Mouse (Mus musculus) c-Kit-positive CD71-positive TER-119-positive erythroid progenitor cells, embryonic 14.5 days (primary cell): ENCODE measurements around the gene Mllt3.

Source experiments
- DNase-seq: peaks from one replicate; pipeline ENCODE4 v3.0.0-alpha.2; 2013; ENCODE audit warnings: low spot score

Gene Mllt3

DNA sequence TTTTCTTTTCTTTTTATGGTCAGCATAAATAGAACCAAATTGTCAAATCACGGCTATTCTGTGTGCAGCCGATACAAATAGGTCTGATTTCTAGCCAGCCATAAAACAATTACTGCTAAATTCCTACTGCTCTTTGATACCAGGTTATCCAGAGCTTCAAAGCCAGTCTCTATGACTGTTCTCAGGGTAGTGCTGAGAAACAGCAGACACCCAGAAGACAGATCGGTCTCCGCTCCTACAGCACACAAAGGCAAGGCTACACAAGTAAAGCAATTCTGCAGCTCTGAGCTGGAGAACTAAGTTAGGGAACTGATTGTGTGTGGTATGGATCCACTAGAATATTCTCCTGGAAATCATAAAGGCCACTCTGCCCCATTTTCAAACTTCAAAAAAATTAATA is 20.4 kb downstream of the Mllt3 start:
- no peak for DNase-seq

DNA sequence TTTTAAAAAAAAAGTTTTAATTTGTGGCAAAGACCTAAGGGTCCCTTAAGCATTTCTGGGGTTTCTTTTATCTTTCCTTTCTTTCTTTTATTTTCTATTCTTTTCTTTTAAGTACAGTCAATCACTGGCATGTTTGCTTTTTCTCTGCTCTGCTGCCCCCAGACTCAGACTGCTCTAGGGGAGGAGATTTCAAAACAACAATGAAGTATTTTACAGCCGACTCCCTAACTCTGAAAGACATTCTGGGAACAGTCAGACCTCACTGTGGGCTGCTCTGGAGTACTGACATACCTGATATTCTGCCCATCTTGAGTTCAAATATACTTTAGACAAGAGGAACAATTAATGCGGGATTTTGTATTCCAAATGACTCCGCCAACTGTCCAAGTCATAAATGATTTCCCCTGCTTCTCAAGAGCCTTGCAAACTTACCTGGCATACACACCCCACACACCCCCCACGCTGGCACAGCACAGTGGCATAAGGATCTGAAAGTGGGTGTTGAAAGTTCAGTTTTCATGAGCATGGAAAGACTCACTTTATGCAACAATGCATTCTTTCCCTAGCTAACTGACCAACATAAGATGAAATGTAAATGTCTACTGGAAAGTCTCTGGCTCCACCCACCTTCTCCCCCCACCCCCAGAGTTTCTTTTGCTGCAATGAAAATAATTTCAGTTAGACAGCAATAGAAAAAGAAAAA is 21.1 kb downstream of the Mllt3 start:
- DNase-seq: no peak

DNA sequence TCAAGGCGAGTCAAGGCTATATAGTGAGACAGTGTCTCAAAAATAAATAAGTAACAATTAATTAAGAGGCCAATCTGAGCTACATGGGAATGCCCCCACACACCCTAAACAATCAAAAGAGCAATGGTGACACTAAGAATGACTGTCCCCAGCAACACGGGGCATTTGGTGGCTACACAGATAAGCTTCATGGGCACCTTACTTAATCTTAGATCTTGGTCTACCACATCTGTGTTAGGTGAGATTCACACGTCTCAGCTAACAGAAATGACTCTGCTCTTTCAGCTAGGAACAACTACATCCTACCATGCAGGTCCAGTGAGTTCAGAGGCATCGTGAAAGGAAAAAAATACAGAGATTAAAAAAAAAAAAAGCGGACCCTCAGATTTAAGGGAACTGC is 22.7 kb downstream of the Mllt3 start:
- DNase-seq: no peak

DNA sequence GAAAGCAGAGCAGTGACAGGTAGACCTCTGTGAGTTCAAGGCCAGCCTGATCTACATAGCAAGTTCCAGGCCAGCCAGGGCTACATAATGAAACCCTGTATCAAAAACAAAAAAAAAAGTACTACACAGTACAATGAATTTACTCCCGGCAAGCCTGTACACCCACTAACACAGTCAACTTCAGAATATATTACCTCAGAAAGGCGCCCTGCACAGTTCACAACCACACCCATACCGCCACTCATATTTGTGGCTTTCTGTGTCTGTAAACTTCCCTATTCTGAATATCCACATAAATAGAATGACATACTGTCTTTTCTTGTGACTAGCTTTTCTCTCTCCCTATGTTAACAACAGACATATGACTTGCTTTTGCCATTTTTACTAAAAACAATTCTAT is 27.4 kb downstream of the Mllt3 start:
- no peak for DNase-seq

DNA sequence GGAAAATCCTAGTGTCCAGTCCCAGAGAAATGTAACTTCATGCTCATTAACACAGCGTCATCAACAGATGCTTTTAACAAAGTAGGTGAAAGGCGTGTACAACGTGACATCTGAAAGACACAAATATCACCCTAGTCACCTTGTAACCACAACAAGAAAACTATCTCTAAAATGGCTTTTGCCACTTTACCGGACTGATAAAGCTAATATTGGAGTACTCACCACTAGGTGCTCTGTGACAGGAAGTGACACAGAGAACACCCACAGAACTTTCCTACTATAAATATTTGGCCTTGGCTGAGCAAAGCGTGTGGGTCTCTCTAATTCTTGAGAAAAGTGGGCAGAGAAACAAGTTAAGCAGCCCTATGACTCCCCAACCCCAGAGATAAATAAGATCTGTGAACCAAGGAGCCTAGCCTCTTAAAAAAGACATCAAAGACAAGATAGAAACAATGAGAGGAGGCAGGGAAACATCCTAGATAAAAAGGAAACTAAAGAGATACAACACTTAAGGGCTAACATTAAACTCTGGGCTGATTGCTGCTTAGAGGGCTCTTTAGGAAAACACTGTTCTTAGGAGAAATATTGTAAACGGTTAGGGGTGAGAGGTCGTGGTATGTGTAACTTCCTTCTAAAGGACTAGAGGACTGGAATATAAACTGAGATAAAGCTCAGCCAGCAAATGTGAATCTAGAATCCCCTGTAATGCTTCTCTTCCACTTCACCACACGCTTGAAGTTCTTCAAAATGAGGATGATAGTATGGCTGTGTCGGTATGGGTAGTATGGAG is 29.8 kb downstream of the Mllt3 start:
- DNase-seq: no peak

DNA sequence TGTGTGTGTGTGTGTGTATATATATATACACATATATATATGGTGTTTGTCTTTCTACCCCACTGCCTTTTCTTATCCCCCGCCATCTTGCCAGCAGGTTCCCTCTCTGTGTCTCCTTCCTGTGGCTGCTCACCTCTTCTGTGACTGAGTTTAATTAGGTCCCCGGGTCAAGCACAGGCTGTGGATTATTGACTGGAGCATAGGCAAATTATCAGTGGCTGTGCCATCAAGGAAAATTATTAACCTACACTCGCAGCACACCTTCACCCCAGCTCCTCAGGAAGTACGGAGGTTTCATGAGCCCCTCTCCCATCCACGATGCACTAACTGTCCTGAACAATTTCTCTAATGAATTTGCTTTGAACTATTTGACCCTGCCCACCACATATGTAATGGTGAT is 41.5 kb downstream of the Mllt3 start:
- DNase-seq: no peak

DNA sequence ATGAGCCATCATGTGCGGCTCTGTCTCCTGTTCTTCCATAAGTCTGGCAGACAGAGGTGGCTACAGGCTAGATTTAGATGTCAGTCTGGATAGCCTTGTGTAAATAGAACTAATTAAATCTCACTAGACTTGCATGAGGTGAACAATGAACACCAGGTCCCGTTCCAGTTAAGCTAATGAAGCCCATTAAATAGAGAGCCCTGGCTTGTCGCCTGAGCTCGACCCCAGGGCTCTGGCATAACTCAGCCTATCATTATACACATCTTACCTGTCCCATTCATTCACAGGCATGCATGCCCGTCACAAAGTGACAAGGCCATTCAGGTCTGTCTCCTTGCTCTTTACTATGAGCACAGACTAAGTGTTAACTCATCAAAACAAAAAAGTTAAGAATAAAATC is 42.2 kb downstream of the Mllt3 start:
- no peak for DNase-seq

DNA sequence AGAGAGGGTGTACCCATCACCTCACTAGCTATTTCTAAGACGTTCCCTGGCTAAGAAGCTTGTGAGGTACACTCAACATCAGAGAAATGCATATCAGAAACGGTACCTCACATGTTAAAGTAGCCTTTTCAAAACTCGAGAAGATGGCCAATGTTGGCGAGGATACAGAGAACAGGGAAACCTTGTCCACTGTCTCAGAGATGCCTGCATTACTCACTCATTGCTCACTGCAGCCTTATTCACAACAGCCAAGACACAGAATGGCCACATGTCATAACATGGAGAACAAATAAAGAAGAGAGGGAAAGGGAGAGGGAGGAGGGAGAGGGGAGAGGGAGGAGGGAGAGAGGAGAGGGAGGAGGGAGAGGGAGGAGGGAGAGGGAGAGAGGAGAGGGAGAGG is 47.9 kb downstream of the Mllt3 start:
- DNase-seq: no peak

DNA sequence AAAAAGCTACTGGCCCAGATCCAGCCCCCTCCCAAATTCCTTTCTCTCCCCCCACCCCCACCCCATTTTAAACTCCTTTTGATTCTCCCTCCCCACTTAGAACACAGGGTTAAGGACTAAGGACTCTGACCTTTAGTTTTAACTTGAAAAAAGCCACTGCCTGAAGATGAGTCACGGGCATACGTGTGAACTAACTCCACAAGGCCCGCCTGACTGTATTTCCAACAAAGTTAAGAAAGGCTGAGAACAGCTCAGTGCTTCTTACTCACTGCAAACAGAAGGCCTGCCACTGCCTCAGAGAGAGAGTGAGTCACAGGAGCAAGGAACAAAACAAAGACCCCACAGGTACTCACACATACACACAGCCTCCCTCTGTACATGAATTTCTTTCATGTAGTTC is 48.6 kb downstream of the Mllt3 start:
- DNase-seq: no peak

DNA sequence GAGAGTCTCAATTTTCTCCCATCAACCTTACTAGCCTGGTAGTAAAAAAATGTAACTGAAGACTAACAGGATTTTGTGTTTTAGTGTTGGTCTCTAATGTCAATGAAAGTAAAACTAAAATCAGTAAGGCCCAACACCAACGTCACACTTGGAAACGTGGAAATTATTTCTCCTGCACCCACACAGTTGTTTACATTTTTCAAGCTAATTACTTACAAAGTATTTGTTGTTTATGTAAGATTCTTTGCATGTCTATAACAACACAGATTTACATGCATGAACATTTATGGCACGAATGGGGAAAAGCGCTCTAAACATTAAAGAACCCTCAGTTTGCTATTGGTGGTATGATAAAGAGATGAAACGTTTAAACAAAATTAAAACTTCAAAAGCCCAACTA is 49.1 kb downstream of the Mllt3 start:
- no peak for DNase-seq

DNA sequence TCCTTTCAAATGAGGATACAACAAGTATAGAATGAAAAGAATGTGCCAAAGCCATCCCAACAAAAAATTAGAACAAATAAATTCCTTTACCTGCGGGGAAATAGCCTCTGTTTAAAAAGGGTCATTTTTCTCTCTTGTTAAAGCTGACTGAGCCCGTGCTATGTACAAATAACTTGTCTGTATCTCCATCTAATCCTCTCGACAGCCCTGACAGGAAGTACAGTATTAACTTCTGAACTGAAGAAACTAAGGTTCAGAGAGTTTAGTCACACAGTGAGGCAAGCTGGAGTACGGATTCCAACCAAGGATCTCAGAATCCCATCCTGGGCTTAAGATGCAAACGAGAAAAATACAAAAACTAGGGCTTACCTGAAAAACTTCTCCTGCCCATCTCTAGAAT is 50.6 kb downstream of the Mllt3 start:
- no peak for DNase-seq

DNA sequence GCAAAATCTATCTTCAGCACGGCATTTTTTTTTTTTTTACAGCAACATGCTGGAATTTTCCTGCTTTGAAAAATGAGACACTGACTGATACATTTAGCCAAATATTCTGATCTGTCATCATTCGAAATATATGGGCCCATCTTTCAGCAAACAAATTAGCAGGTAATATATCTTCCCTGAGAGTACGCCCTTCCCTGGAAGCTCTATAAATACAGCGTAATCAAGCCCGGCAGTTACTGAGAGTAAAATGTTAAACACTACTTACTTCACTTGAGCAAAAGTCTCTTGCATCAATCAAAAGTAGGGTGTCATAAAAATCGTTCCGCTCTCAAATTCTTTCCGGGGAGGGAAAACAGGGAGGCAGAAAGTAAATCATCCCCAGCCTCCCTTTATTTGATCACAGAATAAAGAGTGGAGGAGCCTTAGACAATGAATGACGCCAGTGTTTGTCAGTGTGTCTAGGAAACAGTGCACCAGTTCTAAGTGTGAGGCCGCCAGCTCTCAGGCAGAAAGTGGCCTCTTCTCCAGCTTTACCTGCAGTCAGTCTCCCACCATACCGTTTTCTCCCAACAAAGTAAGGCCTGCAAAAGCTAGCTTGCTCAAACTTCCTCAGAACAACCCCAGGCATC is 55.2 kb downstream of the Mllt3 start:
- DNase-seq: no peak

DNA sequence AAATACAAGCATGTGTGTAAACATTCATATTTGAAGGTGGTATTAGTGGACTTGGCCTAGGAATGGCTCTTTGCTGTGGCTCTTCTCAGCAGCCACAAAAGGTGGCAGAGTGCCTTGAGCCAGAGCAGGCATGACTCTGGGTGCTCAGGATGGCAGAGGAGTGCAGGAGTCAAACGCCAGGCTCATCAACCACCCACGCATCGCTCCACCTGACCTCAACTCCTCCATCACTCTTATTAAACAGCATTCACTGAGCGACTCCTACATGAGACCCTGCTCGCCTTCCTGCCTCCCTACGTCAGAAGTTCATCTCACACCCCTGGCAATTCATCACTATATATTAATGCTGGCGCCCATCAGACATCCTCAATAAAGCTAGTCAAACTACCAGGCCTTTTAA is 67.3 kb downstream of the Mllt3 start:
- DNase-seq: no peak

DNA sequence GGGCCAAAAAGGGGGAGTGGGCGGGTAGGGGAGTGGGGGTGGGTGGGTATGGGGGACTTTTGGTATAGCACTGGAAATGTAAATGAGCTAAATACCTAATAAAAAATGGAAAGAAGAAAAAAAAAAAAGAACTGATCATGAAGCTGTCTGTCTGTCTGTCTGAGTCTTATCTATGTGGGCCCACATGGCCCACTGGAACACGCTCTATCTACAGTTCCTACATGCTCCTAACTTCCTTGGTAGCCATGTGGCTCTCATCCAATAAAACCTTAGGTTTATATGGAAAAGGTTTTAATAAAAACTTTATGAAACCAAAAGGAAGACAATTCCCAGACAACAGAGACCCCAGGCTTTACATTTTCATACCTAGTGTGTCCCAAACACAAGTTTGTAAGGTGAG is 68.3 kb downstream of the Mllt3 start:
- peak; percentile 16 for DNase-seq

DNA sequence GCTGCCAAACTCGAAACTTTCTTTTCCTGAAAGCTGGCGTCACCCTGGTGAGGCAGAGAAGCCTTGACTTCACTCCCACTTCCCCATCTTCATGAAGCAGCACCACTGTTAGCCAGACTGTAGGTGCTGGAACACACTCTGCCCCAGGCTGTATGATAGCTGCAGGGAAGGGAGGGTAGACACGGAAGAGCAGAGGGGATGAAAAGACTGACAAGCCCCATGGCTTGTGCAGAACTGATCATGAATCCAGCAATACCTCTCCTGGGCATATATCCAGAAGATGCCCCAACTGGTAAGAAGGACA is 69.4 kb downstream of the Mllt3 start:
- no peak for DNase-seq

DNA sequence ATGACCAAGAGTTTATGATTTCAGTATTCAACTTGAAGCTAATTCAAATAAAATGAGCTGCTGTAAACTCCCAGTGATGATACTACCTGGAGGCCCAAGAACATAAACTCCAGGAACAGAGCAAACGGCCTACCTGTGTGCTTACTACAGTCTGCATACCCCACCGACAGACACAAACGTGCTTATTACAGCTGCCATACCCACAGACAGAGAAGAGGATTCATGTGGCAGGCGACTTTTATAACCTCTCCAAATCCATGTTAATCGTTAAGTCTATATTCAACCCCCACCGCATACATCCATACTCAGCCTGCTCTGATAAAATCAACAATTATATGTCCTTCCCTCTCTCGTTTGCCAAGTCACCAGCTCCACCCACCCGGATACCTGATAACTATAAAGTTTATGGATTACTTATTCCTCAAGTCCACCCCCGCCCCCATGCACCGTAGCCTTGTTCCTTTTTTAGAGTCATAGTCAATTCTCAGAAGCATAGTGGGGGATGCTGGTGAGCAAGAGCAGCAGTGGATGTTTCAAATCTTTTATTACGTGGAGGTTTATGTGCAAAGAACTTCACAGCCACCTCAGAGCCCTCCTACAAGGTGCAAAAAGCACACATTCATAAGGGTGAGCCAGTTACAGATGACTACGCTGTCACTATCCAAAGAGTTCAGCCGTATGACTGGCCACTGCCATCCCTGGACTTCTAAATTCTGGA is 70.0 kb downstream of the Mllt3 start:
- DNase-seq: no peak

DNA sequence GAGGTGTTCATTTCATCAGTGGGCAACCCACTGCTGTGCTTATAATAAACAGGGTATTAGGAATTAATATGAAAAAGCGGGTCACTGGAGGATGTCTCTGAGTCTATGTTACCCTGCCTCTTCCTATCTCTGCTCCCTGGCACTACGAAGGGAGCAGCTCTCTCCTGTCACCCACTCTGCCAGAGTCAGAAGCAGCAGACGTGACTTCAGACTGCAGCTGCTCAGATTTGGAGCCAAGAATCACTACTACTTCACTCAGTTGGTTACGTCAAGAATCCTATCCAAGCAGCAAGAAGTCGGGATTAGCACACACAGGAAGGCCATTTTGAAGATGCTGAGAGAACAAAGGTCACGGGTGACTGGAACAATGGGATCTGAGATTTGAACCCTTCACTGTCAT is 71.3 kb downstream of the Mllt3 start:
- no peak for DNase-seq

DNA sequence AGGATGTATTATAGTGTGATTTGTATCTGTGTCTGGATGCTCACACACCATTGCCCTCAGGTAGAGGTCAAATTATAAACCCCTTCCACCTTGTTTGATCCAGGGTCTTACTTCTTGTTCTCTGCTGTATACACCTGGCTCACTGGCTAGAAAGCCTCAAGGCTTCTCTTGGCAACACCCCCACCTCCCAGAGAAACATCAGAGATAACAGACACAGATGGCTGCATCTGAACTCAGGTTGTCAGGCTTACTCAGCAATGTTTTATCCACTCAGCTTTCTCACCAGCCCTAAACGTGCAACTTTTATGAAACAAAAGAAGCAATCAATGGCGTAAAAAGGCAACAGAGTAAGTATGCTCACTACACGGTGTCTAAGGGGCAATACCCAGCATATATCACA is 75.3 kb downstream of the Mllt3 start:
- no peak for DNase-seq

DNA sequence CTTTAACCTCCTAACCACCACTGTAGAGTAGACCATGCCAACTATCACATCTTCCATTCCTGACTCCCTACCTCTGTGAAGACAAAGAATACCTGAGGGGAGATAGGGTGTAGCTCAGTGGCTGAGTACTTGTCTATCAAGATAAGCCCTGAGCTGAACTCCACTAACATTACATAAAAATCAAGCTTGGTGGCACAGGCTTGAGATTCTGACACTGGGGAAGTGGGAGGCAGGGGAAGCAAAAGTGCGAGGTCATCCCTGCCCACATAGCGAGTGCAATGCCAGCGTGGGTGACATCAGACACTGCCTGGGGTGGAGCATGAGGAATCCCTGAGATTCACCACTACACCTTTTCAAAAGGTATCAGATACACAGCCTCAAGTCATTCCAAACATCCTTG is 76.0 kb downstream of the Mllt3 start:
- DNase-seq: no peak

DNA sequence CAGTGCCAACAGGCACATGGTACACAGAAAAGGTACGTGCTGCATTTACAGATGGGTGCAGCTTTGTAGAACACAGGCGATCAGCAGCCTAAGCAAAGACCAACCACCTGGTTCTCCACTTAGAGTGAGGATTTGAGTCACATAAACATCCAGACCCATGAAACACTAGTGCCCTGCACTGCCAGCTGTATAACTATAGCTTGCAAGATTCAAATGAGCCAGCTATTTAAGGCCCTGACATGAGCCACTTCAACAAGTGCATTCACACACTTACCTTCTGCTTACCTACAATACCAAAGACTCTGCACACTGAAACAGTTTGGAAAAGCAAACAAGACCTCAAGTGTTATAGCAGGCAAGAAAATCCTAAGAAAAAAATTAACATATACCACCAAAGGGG is 78.0 kb downstream of the Mllt3 start:
- no peak for DNase-seq

DNA sequence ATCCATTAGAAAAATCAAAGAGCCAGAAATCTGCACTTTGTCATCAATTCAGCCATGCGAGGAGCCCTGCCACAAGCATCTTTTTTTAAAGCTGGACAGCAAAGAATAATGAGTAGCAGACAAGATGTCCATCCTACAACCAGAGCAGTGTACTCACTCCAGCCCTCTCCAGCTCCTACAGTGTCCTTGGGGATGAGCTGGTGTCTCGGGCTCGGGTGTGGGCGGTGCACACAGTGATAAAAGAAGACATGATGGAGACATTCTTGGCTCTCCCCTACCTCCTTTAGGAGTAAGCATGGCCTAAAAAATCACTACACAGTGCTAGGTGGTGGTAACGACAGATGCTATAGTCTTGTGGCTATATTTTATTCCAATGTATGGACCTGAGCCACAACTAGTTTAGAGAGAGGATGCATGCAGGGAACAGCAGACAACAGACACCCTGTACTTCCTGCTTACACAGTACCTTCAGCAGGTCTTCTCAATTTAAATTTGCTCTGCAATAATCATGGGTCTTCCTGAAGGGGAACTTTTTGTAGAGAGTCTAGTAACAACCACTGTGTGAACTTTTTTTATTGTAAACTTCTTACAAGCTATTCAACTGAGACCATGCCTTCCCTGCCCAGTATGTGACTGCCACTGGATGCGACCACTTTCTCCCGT is 78.6 kb downstream of the Mllt3 start:
- no peak for DNase-seq

DNA sequence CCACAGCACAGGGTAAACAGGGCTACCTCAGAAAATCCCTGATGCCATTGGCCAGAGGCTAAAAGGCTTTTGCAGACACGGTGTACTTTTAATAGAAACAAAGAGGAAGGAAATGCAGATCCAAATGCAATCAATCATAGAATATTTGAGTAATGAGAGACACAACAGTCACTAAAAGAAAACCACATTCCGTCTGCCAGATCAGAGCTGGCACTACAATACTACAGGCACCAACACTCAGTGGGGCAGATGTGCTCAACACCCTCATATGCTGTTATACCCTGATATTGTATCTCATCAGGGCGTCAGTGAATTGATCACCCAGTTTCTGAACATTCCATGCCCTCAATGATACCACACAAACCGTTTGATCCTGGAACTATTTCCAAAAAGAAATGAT is 79.4 kb downstream of the Mllt3 start:
- DNase-seq: no peak

DNA sequence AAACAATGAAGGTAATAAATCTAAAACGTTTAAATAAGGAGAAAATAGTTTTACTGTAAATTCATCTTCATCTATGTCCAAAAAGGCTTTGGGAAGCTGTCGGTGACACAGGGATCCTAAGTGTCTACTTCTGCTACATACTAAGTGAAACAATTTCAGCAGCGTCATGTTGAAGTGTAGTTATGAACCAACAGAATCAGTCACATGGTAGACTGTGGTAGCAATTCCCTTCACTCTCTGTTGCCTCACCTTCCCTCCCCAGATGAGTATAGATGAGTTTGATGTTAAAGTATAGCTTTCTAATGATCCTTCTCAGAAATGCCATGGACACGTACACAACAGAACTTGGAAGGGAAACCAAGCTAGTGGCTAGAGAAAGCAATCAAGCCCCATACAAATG is 79.9 kb downstream of the Mllt3 start:
- no peak for DNase-seq
